Comparison of ENCODE assay signal across 12 mouse cellular contexts in genomic region chr16:92060213-92060612, GRCm38 (mm10). TPM values are rescaled to one million over a fixed set of nuclear protein-coding genes. Genes with fewer than 3 reads are reported as not detected.
DNase-seq lines count a peak whose midpoint lies in the region; ATAC-seq and TF ChIP-seq lines count a peak whose summit lies in the region.
"Had no signal": no experiment of that assay in that cellular context is flagged by ENCODE, and none has a peak within 500 bp of the region (broad histone marks: within the 10 kb centered on the region; RNA-seq: fewer than 3 reads in every experiment).

No protein-coding gene starts in this region.

- H3K27me3 ChIP-seq in kidney, adult 2 months (replicated peaks; ENCODE audit: control insufficient read depth, insufficient read depth, low read length): no peaks in the 10 kb centered on the region
- no peaks in the 10 kb centered on the region for H3K27me3 ChIP-seq in hindbrain, postnatal 0 days (ENCODE audit: insufficient read depth, low read length)

- peak overlapping the region; percentile 45 for H3K4me3 ChIP-seq in kidney, adult 2 months (ENCODE audit: insufficient read depth, low read depth, low read length)
- H3K4me3 ChIP-seq in hindbrain, postnatal 0 days (ENCODE audit: low read length): peak overlapping the region; percentile 93
- H3K4me3 ChIP-seq in lung, adult 2 months (replicated peaks; ENCODE audit: extremely low read depth, low read depth, low read length): no peak overlapping the region

- WGBS in kidney, adult 2 months: 58% methylated on average over 3 of the region's 3 CpGs
- WGBS in hindbrain, postnatal 0 days: 46% methylated on average over 3 of the region's 3 CpGs
- 91% methylated on average over 3 of the region's 3 CpGs for WGBS in lung, adult 2 months

- no peaks in the 10 kb centered on the region for H3K9me3 ChIP-seq in hindbrain, postnatal 0 days (ENCODE audit: low read length)

- peak overlapping the region; percentile 79 for H3K4me2 ChIP-seq in hindbrain, postnatal 0 days (ENCODE audit: low read depth, low read length)

- peaks cover 9% of the 10 kb centered on the region; the same call in 1 of the 2 replicates for H3K4me1 ChIP-seq in kidney, adult 2 months (ENCODE audit: control insufficient read depth, insufficient read depth, low read length)
- H3K4me1 ChIP-seq in hindbrain, postnatal 0 days (ENCODE audit: insufficient read depth, low read length): peaks cover 15% of the 10 kb centered on the region; the same call in 1 of the 2 replicates
- no peaks in the 10 kb centered on the region; the same call in 1 of the 2 replicates for H3K4me1 ChIP-seq in lung, adult 2 months (ENCODE audit: control insufficient read depth, insufficient read depth, low read length)

- ATAC-seq in hindbrain, postnatal 0 days: no peak
- ATAC-seq: inflammation-experienced regulatory T-cells, adult 6 months had no signal

- DNase-seq in kidney, adult 2 months: no peak
- DNase-seq in kidney, adult 18-20 months: no peak
- DNase-seq in thymus, postnatal 25 days: peak; percentile 5
- DNase-seq in thymus, postnatal 14 days: no peak
- no peak for DNase-seq in hindbrain, postnatal 0 days (ENCODE audit: low spot score)
- DNase-seq in urinary bladder, postnatal 36 days (ENCODE audit: low spot score in 2 of 2): no peak
- DNase-seq in lung, adult 2 months: no peak
- no peak for DNase-seq in left cerebral cortex, adult 9 months (ENCODE audit: low spot score in 2 of 2)
- DNase-seq: cerebellum, adult 8-10 months had no signal

- peak overlapping the region; percentile 10 for H3K27ac ChIP-seq in kidney, adult 2 months (ENCODE audit: insufficient read depth, low read depth, low read length)
- H3K27ac ChIP-seq in hindbrain, postnatal 0 days: no peak overlapping the region

- TF ChIP-seq POLR2A in kidney, adult 2 months (IDR thresholded peaks at IDR 0.05; ENCODE audit: low read depth, low read length): no peak
- no peak for TF ChIP-seq POLR2A in lung, adult 2 months (IDR thresholded peaks at IDR 0.05; ENCODE audit: borderline replicate concordance, extremely low read depth, low read depth, low read length)

- H3K9ac ChIP-seq in hindbrain, postnatal 0 days (replicated peaks; ENCODE audit: low read length): 0 out of 2 replicates have a peak overlapping the region, but pooled peaks have one; percentile 31

- no peak for TF ChIP-seq CTCF in kidney, adult 2 months (conservative IDR thresholded peaks at IDR 0.05; ENCODE audit: insufficient read depth, insufficient read length, low read depth, low read length)
- TF ChIP-seq CTCF in hindbrain, postnatal 0 days (IDR thresholded peaks at IDR 0.05; ENCODE audit: low read depth): no peak
- no peak for TF ChIP-seq CTCF in lung, adult 2 months (IDR thresholded peaks at IDR 0.05; ENCODE audit: insufficient read depth, low read length)

- H3K36me3 ChIP-seq in kidney, adult 2 months (ENCODE audit: control insufficient read depth, insufficient read depth, low read length): peaks cover 3% of the 10 kb centered on the region
- H3K36me3 ChIP-seq in hindbrain, postnatal 0 days (ENCODE audit: insufficient read depth, low read length): peaks cover 5% of the 10 kb centered on the region; the same call in 1 of the 2 replicates

RNA-seq across cellular contexts. Expression of gene Slc5a3, which starts 2.1 kb away (rescaled TPM):
- 17.1 and 17.6 TPM in 2 replicates for polyA plus RNA-seq in kidney, adult 2 months (2012; rRNA removed)
- 23.9 and 30.9 TPM in 2 replicates for total RNA-seq in hindbrain, postnatal 0 days (2014; rRNA removed)
- 9.6 and 10.0 TPM in 2 replicates for polyA plus RNA-seq in hindbrain, postnatal 0 days (2015; fragmentation: Nextera tagmentation; extraction: Ambion mirVana)
- 0.95 and 1.4 TPM in 2 replicates for polyA plus RNA-seq in lung, adult 2 months (2012; rRNA removed)

RNA-seq across cellular contexts. Expression of gene Gm49711, which starts 2.1 kb away (rescaled TPM):
- polyA plus RNA-seq in kidney, adult 2 months (2012; rRNA removed): 0.16 TPM in 1 of 2 replicates, not detected in the other
- not detected in 2 replicates for total RNA-seq in hindbrain, postnatal 0 days (2014; rRNA removed)
- polyA plus RNA-seq in hindbrain, postnatal 0 days (2015; fragmentation: Nextera tagmentation; extraction: Ambion mirVana): 0.58 and 0.82 TPM in 2 replicates
- 0.10 TPM in 1 of 2 replicates, not detected in the other for polyA plus RNA-seq in lung, adult 2 months (2012; rRNA removed)
- total RNA-seq: liver, adult 2 months; neutrophil, adult 5-6 weeks had no signal
- polyA plus RNA-seq: inflammation-experienced regulatory T-cells, adult 6 months; liver, adult 2 months had no signal

RNA-seq across cellular contexts. Expression of gene Mrps6, which starts 2.1 kb away (rescaled TPM):
- polyA plus RNA-seq in kidney, adult 2 months (2012; rRNA removed): 99.2 and 129 TPM in 2 replicates
- total RNA-seq in hindbrain, postnatal 0 days (2014; rRNA removed): 24.9 and 33.2 TPM in 2 replicates
- 181 and 183 TPM in 2 replicates for polyA plus RNA-seq in hindbrain, postnatal 0 days (2015; fragmentation: Nextera tagmentation; extraction: Ambion mirVana)
- 15.7 and 15.9 TPM in 2 replicates for polyA plus RNA-seq in lung, adult 2 months (2012; rRNA removed)
